Mouse (Mus musculus) ES-Bruce4 (cell line): ENCODE measurements around the gene Camkmt. TPM values are rescaled to one million over a fixed set of nuclear protein-coding genes. Genes with fewer than 3 reads are reported as not detected.

Experiments used
- H3K27ac ChIP-seq: 2 replicates; pipeline ENCODE4 v1.5.1; 2012; ENCODE audit warnings: low read length, inconsistent platforms; ENCODE audit not compliant: insufficient read depth
- H3K27me3 ChIP-seq: 2 replicates; pipeline ENCODE4 v1.6.1; 2012; ENCODE audit warnings: mild to moderate bottlenecking, low read length, inconsistent platforms; ENCODE audit not compliant: control insufficient read depth, poor library complexity, insufficient read depth, severe bottlenecking
- H3K36me3 ChIP-seq: 2 replicates; pipeline ENCODE4 v1.6.1; 2012; ENCODE audit warnings: inconsistent platforms, mild to moderate bottlenecking, low read length, moderate library complexity; ENCODE audit not compliant: control insufficient read depth, poor library complexity, insufficient read depth, severe bottlenecking
- H3K4me1 ChIP-seq: one replicate; pipeline ENCODE4 v1.8.1; 2011; ENCODE audit warnings: low read length; ENCODE audit not compliant: control insufficient read depth, insufficient read depth
- H3K4me3 ChIP-seq: 2 replicates; pipeline ENCODE4 v1.5.1; 2011; ENCODE audit warnings: low read depth, mild to moderate bottlenecking, low read length
- H3K9ac ChIP-seq: 2 replicates; pipeline ENCODE4 v1.6.1; 2012; ENCODE audit warnings: low read depth, mild to moderate bottlenecking, inconsistent platforms; ENCODE audit not compliant: poor library complexity, severe bottlenecking
- H3K9me3 ChIP-seq: replicated peaks from 2 replicates; pipeline ENCODE4 v1.6.1; 2012; ENCODE audit warnings: mild to moderate bottlenecking, low read length, inconsistent platforms; ENCODE audit not compliant: control insufficient read depth, poor library complexity, insufficient read depth, severe bottlenecking
- CTCF ChIP-seq: IDR thresholded peaks from one replicate; pipeline ENCODE4 v1.8.1; 2011; ENCODE audit warnings: low read depth, low read length
- EP300 ChIP-seq: IDR thresholded peaks from 2 replicates; pipeline ENCODE4 v1.6.1; 2011; ENCODE audit warnings: low read depth, low read length; ENCODE audit not compliant: insufficient read depth
- POLR2A ChIP-seq: IDR thresholded peaks from one replicate; pipeline ENCODE4 v1.8.1; 2011; ENCODE audit warnings: low read length; ENCODE audit not compliant: insufficient read depth
- polyA plus RNA-seq: library from polyadenylated mRNA; stranded (reverse); fragments of >200 nt; gene quantifications from 2 replicates; pipeline ENCODE4 v1.2.4, GENCODE M21; 2011; ENCODE audit warnings: low read depth; ENCODE audit not compliant: missing spikeins, insufficient read depth, insufficient read length

The Camkmt gene
- polyA plus RNA-seq, 1 experiment, result 3.7 TPM

GRCm38 (mm10) chr17:85303686-85304085, 213.3 kb downstream of the Camkmt start:
- Histone ChIP-seq H3K27ac (no peak overlapping the region), H3K4me1 (no peaks in the 10 kb centered on the region), H3K9ac (no peak overlapping the region), H3K4me3 (no peak overlapping the region), H3K9me3 (no peaks in the 10 kb centered on the region), H3K36me3 (no peaks in the 10 kb centered on the region), H3K27me3 (no peaks in the 10 kb centered on the region)
- TF ChIP-seq POLR2A (no peak), CTCF (no peak)

GRCm38 (mm10) chr17:85308566-85308965, 218.2 kb downstream of the Camkmt start:
- H3K4me3 ChIP-seq, result no peak overlapping the region
- no peaks in the 10 kb centered on the region for H3K27me3 ChIP-seq
- TF ChIP-seq CTCF, result no peak
- TF ChIP-seq EP300, result no peak
- no peak for TF ChIP-seq POLR2A
- H3K4me1 ChIP-seq, result no peaks in the 10 kb centered on the region
- H3K36me3 ChIP-seq, result no peaks in the 10 kb centered on the region
- no peak overlapping the region for H3K9ac ChIP-seq
- H3K9me3 ChIP-seq, result no peaks in the 10 kb centered on the region
- no peak overlapping the region for H3K27ac ChIP-seq

DNA sequence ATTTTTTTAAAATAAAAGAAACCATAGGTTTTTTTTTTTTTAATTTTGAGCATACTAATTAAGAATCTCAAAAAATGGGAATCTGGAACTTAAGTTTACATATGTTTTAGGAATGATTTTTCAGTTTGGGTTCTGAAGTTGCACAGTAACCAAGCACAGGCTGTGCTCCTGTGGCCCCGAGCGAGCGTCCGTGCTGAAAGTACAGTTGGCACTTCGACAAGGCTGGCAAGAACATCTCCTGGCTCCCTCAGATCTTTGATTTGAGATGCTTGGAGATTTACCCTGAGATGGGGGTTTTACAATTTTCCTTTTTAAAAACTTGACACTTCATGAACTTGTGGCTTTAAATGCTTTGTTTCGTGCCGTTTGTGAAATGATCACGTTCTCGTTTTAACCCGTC, 218.7 kb downstream of the Camkmt start:
- H3K4me1 ChIP-seq, result no peaks in the 10 kb centered on the region
- H3K27ac ChIP-seq, result no peak overlapping the region
- no peaks in the 10 kb centered on the region for H3K9me3 ChIP-seq
- H3K4me3 ChIP-seq, result no peak overlapping the region
- H3K9ac ChIP-seq, result no peak overlapping the region
- no peak for TF ChIP-seq CTCF
- TF ChIP-seq EP300, result no peak
- no peak for TF ChIP-seq POLR2A
- H3K27me3 ChIP-seq, result no peaks in the 10 kb centered on the region
- H3K36me3 ChIP-seq, result no peaks in the 10 kb centered on the region

DNA sequence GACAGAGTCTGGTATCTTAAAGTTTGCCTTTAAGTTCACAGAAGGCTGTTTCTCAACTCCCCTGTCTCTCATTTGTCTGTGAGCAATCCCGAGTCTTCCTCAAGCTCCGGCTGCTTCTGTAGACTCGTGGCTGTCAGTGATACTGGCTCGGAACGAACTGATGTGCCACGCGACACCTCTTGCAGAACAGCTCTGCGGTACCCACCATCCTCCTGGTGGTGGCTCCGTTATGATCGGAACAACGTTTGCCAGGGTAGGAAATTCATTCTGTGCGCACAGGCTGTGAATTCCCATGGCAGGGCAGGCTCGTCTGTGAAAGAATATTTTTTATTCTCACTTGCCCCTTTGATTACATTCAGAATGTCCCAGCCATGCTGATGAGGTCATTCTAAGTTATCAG, 221.0 kb downstream of the Camkmt start:
- H3K27me3 ChIP-seq, result no peaks in the 10 kb centered on the region
- no peaks in the 10 kb centered on the region for H3K4me1 ChIP-seq
- TF ChIP-seq EP300 (no peak), CTCF (no peak), POLR2A (no peak)
- H3K9me3 ChIP-seq, result no peaks in the 10 kb centered on the region
- no peak overlapping the region for H3K27ac ChIP-seq
- H3K4me3 ChIP-seq, result no peak overlapping the region
- H3K36me3 ChIP-seq, result no peaks in the 10 kb centered on the region
- no peak overlapping the region for H3K9ac ChIP-seq

GRCm38 (mm10) chr17:85318401-85318800, 228.0 kb downstream of the Camkmt start:
- TF ChIP-seq EP300 (no peak), POLR2A (no peak), CTCF (no peak)
- Histone ChIP-seq H3K36me3 (no peaks in the 10 kb centered on the region), H3K4me3 (no peak overlapping the region), H3K4me1 (no peaks in the 10 kb centered on the region), H3K9me3 (no peaks in the 10 kb centered on the region), H3K9ac (no peak overlapping the region), H3K27me3 (no peaks in the 10 kb centered on the region), H3K27ac (no peak overlapping the region)

DNA sequence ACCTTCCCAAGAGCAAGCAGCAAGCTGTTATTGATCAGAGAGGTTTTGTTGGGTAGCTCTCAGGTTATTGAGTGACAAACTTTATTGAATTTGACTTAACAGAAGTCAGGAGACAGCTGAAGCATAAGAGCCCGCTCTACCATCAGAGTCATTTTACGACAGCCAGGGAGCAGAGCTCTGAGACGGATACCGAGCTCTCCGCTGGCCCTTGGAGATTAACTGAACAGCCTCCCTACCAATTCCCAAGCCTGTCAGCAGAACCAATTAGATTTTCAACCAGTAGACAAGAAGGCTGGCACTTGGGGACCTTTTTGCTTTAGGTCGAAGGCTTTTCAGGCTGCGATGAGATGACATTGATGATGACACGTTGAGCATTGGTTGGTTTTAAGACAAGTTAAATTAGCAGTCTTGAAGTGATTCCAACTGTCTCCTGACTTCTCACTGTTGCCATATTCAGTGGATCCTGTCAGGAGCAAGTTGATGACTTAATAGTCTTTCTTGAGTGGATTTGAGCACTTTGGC, 229.5 kb downstream of the Camkmt start:
- TF ChIP-seq EP300, result no peak
- H3K9me3 ChIP-seq, result no peaks in the 10 kb centered on the region
- no peak overlapping the region for H3K9ac ChIP-seq
- H3K4me3 ChIP-seq, result no peak overlapping the region
- no peaks in the 10 kb centered on the region for H3K36me3 ChIP-seq
- no peaks in the 10 kb centered on the region for H3K4me1 ChIP-seq
- no peaks in the 10 kb centered on the region for H3K27me3 ChIP-seq
- no peak overlapping the region for H3K27ac ChIP-seq
